Mouse (Mus musculus): ENCODE measurements at regions not wholly inside any gene's neighbourhood (a gene's known extent, or its start where the extent isn't known, plus 50 kb on each side); places are given as distances from the start of the nearest gene placed in this dataset.

DNA sequence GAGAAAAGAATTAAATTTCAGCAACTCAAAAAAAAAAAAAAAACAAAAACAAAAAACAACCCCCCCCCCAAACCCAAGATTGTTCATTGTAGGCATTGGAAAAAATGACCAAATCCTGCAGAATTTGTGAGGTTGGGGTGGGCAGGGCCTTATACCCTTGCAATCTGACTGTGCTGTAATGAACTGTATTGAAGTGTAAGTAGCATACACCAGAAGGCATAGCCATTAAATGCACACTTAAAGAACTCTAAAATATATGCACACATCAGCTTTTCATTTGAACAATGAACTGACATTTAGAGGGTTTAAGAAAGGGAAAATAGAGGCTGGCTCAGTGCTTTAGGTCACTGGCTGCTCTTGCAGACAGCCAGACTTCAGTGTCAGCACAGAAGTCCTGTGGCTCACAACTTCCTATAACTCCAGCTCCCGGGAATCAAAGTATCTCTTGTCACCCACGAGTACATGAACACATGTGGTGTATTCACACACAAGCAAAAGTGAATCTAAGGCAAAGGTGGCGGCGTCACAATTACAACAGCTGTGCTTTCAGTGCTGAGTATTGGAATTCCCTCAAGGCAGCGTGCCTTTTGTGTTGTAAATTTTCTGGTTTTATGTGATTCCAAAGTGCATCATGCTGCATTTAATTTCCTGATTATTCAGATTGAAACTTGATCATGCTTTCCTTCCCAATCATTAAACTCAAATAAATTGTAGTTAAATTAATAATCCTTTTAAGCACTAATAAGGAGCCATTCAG, 150.6 kb upstream of the Tmc3 start:
- 81% methylated on average over 5 of the region's 5 CpGs for WGBS
- TF ChIP-seq CTCF (IDR thresholded peaks at IDR 0.05; ENCODE audit: extremely low read depth, insufficient read depth, insufficient read length, insufficient replicate concordance) = no peak
- no peak for TF ChIP-seq POLR2A (IDR thresholded peaks at IDR 0.05; ENCODE audit: low read depth, low read length)
- H3K36me3 ChIP-seq (ENCODE audit: control insufficient read depth, insufficient read depth, low read length) = no peaks in the 10 kb centered on the region
- DNase-seq (ENCODE audit: low read depth in 1 of 2, low spot score in 2 of 2) = no peak
- H3K4me1 ChIP-seq (ENCODE audit: control insufficient read depth, insufficient read depth, insufficient read length) = no peaks in the 10 kb centered on the region; the same call in 1 of the 2 replicates
- H3K4me3 ChIP-seq (ENCODE audit: extremely low read depth, insufficient read depth, insufficient read length) = no peak overlapping the region
- no peaks in the 10 kb centered on the region for H3K27me3 ChIP-seq (ENCODE audit: control insufficient read depth, insufficient read depth, low read length)
- H3K27ac ChIP-seq (ENCODE audit: insufficient read depth, low read length) = no peak overlapping the region

- no peak overlapping the region for H3K4me3 ChIP-seq (ENCODE audit: extremely low read depth, insufficient read depth, insufficient read length)
- H3K4me1 ChIP-seq (ENCODE audit: control insufficient read depth, insufficient read depth, insufficient read length) = no peaks in the 10 kb centered on the region; the same call in 1 of the 2 replicates
- WGBS = 69% methylated on average over 7 of the region's 7 CpGs
- H3K27me3 ChIP-seq (ENCODE audit: control insufficient read depth, insufficient read depth, low read length) = no peaks in the 10 kb centered on the region
- no peak for TF ChIP-seq POLR2A (IDR thresholded peaks at IDR 0.05; ENCODE audit: low read depth, low read length)
- no peak overlapping the region for H3K27ac ChIP-seq (ENCODE audit: insufficient read depth, low read length)
- no peak for DNase-seq (ENCODE audit: low read depth in 1 of 2, low spot score in 2 of 2)
- H3K36me3 ChIP-seq (ENCODE audit: control insufficient read depth, insufficient read depth, low read length) = no peaks in the 10 kb centered on the region
These were observed 146.0 kb upstream of the Tmc3 start for GRCm38 (mm10) chr7:83438538-83439393.

DNA sequence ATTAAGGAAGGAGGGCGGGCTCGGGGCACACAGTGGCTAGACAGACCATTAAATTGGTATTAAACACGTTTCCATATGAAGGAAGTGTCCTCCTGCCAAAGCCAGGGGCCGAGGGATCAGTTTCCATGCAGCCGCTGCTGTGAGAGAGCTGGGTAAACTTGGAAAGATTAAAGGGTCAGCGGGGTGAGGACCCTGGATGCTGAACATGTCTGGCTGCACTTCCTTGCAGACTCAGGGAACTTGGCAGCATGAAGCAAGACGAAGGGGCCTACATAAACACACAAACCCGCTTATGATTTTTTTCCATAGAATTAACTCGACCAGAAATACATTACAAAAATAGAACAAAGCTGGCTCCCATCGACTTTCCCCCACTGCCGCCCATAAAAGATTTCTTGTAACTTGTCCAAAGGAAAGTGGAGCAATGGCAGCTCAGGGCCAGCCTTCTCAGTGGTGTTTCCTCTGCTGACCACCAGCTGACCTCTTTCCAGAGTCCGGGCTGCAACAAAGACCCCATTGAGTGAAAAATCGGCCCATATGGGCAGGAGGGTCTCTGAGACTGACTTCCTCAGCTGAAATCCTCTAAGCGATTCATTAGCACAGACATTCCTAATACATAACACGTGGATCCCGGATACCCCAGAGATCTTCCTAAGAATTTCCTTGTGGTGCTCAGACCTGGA, 141.0 kb upstream of the Tmc3 start:
- Histone ChIP-seq H3K4me3 (ENCODE audit: extremely low read depth, insufficient read depth, insufficient read length) (no peak overlapping the region), H3K36me3 (ENCODE audit: control insufficient read depth, insufficient read depth, low read length) (no peaks in the 10 kb centered on the region), H3K4me1 (ENCODE audit: control insufficient read depth, insufficient read depth, insufficient read length) (no peaks in the 10 kb centered on the region), H3K27ac (ENCODE audit: insufficient read depth, low read length) (no peak overlapping the region), H3K27me3 (ENCODE audit: control insufficient read depth, insufficient read depth, low read length) (no peaks in the 10 kb centered on the region)
- WGBS = 79% methylated on average over 16 of the region's 16 CpGs
- no peak for DNase-seq (ENCODE audit: low read depth in 1 of 2, low spot score in 2 of 2)
- TF ChIP-seq CTCF (IDR thresholded peaks at IDR 0.05; ENCODE audit: extremely low read depth, insufficient read depth, insufficient read length, insufficient replicate concordance) = no peak
- no peak for TF ChIP-seq POLR2A (IDR thresholded peaks at IDR 0.05; ENCODE audit: low read depth, low read length)

DNA sequence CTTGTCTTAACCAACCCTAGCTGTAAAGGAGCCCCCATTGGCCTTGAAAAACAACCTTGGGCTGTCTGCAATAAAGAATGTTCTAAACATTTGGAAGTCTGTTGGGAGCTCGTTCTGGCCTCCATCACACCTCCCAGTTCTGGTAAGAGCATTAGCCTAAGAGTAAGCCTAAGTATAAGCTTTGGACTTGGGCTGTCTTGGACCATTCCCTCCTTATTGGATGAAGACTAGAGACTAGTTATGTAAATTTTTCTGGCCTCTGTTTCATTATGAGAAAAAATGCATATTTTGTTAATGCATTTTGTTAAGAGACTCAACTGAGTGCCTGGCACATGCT, 140.5 kb upstream of the Tmc3 start:
- H3K4me3 ChIP-seq (ENCODE audit: extremely low read depth, insufficient read depth, insufficient read length) = no peak overlapping the region
- TF ChIP-seq POLR2A (IDR thresholded peaks at IDR 0.05; ENCODE audit: low read depth, low read length) (no peak), CTCF (IDR thresholded peaks at IDR 0.05; ENCODE audit: extremely low read depth, insufficient read depth, insufficient read length, insufficient replicate concordance) (no peak)
- DNase-seq (ENCODE audit: low read depth in 1 of 2, low spot score in 2 of 2) = no peak
- no peaks in the 10 kb centered on the region for H3K4me1 ChIP-seq (ENCODE audit: control insufficient read depth, insufficient read depth, insufficient read length)
- H3K27ac ChIP-seq (ENCODE audit: insufficient read depth, low read length) = no peak overlapping the region
- no peaks in the 10 kb centered on the region for H3K27me3 ChIP-seq (ENCODE audit: control insufficient read depth, insufficient read depth, low read length)
- no peaks in the 10 kb centered on the region for H3K36me3 ChIP-seq (ENCODE audit: control insufficient read depth, insufficient read depth, low read length)
- WGBS = 78% methylated on average over 1 of the region's 1 CpGs

DNA sequence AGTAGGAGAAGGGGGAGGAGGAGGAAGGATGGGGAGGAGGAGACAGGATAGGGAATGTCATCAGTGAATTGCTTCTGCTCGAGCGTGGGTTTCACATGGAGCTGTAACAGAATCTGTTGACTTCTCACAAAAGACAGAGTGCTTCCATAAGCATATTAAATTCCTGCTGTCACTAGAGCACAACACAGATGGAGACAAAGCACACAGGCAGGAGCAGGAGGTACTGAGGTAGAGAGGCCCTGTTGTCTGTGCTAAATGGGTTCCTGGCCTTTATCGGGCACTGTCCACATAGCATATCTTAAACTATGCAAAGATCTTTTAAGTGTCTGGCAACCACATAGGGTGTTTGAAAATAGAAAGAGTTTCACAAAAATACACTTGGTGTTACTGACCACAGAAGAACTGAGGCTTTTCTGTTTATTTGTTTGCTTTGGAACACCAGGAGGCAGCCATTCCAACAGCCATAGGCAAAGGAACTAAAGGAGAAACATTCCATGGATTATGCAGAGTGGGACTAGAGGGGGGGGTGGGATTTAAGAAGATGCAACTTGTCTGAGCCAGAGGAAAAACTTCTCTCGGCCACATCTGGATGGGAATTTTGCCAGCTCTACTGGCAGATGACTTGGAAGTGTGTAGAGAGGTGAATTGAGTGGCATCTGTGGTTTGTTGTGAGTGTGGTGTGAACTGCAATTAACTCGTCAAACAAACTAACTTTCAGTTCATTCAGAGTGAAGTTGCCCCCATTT, 139.4 kb upstream of the Tmc3 start:
- no peak overlapping the region for H3K4me3 ChIP-seq (ENCODE audit: extremely low read depth, insufficient read depth, insufficient read length)
- no peaks in the 10 kb centered on the region for H3K27me3 ChIP-seq (ENCODE audit: control insufficient read depth, insufficient read depth, low read length)
- no peaks in the 10 kb centered on the region for H3K36me3 ChIP-seq (ENCODE audit: control insufficient read depth, insufficient read depth, low read length)
- TF ChIP-seq POLR2A (IDR thresholded peaks at IDR 0.05; ENCODE audit: low read depth, low read length) = no peak
- no peak for TF ChIP-seq CTCF (IDR thresholded peaks at IDR 0.05; ENCODE audit: extremely low read depth, insufficient read depth, insufficient read length, insufficient replicate concordance)
- WGBS = 68% methylated on average over 5 of the region's 5 CpGs
- no peak for DNase-seq (ENCODE audit: low read depth in 1 of 2, low spot score in 2 of 2)
- no peak overlapping the region for H3K27ac ChIP-seq (ENCODE audit: insufficient read depth, low read length)
- H3K4me1 ChIP-seq (ENCODE audit: control insufficient read depth, insufficient read depth, insufficient read length) = no peaks in the 10 kb centered on the region

DNA sequence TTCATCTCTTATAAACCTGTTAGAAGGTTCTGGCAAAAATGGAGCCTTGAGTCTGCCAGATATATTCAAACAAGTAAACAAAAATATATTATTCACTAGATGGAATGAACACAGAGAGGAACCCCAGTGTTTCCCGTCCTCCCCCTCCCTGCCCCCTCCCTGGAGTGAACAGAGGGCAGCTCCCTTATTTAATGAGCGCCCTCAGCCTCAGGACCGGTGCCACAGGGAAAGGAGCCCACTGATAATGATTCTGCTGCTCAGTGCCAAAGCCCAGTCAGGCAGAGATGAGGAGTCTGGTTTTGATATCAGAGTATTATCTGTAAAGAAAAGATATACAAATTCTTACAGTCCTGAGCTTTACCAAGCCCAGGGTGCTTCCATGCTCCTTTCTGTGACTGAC, 134.4 kb upstream of the Tmc3 start:
- Histone ChIP-seq H3K36me3 (ENCODE audit: control insufficient read depth, insufficient read depth, low read length) (no peaks in the 10 kb centered on the region), H3K27me3 (ENCODE audit: control insufficient read depth, insufficient read depth, low read length) (no peaks in the 10 kb centered on the region), H3K27ac (ENCODE audit: insufficient read depth, low read length) (no peak overlapping the region), H3K4me3 (ENCODE audit: extremely low read depth, insufficient read depth, insufficient read length) (no peak overlapping the region), H3K4me1 (ENCODE audit: control insufficient read depth, insufficient read depth, insufficient read length) (no peaks in the 10 kb centered on the region)
- TF ChIP-seq POLR2A (IDR thresholded peaks at IDR 0.05; ENCODE audit: low read depth, low read length) (no peak), CTCF (IDR thresholded peaks at IDR 0.05; ENCODE audit: extremely low read depth, insufficient read depth, insufficient read length, insufficient replicate concordance) (no peak)
- WGBS = 70% methylated on average over 3 of the region's 3 CpGs
- DNase-seq (ENCODE audit: low read depth in 1 of 2, low spot score in 2 of 2) = no peak

Data from spleen, adult 2 months (tissue).